Comparison of ENCODE assay signal across 8 mouse cellular contexts in the genomic region with DNA sequence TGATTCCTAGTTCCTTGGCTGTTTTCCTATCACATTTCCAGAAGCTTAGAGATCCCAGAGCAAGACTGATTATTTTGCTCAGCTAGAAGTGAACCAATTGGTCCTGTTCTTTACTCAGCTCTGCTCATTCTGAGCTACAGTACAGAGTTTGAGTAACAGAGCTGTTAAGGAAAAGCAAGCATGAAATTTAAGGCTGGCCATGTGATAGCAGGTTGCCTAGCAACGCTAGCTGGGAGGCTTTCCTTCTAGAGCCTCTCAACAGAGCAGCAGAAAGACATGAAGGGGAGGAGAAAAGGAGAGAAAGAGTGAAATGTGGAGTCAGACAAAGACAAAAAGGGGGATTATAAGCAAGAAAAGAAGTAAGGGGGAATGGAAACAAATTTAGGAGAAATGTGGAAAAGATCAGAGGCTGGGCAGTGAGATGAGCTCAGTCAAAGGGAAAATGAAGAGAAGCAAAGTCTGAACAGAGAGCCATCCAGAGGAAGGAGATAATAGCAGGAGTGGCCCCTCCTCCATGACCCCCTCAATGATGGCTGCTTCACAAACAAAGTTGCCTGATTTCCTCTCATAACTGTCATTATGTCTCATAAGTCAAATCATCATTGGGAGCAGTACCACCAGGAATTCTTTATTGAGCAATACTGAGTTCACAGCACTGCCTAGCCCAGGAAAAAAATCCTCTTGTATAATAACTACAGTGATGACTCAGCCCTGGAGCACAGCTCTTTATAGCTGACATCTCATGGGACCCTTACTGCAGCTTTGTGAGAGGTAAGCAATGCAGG. TPM values are rescaled to one million over a fixed set of nuclear protein-coding genes. Genes with fewer than 3 reads are reported as not detected.
DNase-seq lines count a peak whose midpoint lies in the region; ATAC-seq and TF ChIP-seq lines count a peak whose summit lies in the region.
"Had no signal": no experiment of that assay in that cellular context is flagged by ENCODE, and none has a peak within 500 bp of the region (broad histone marks: within the 10 kb centered on the region; RNA-seq: fewer than 3 reads in every experiment).

No protein-coding gene starts in this region.

- no peak overlapping the region for H3K4me3 ChIP-seq in embryonic facial prominence, embryonic 14.5 days (ENCODE audit: low read depth, low read length)
- no peak overlapping the region for H3K4me3 ChIP-seq in layer of hippocampus, adult 2 months
- H3K4me3 ChIP-seq in neural tube, embryonic 13.5 days: no peak overlapping the region

- no peaks in the 10 kb centered on the region for H3K9me3 ChIP-seq in embryonic facial prominence, embryonic 14.5 days (ENCODE audit: control insufficient read depth, low read length)
- H3K9me3 ChIP-seq in neural tube, embryonic 13.5 days: no peaks in the 10 kb centered on the region

- no peak overlapping the region for H3K9ac ChIP-seq in embryonic facial prominence, embryonic 14.5 days (ENCODE audit: low read depth, low read length)
- no peak overlapping the region for H3K9ac ChIP-seq in neural tube, embryonic 13.5 days

- TF ChIP-seq CTCF in layer of hippocampus, adult 2 months (conservative IDR thresholded peaks at IDR 0.05): no peak

- no peak overlapping the region for H3K27ac ChIP-seq in embryonic facial prominence, embryonic 14.5 days (replicated peaks; ENCODE audit: low read depth, low read length)
- H3K27ac ChIP-seq in layer of hippocampus, adult 2 months: no peak overlapping the region
- H3K27ac ChIP-seq in neural tube, embryonic 13.5 days (replicated peaks): no peak overlapping the region

- WGBS in embryonic facial prominence, embryonic 14.5 days: 24% methylated on average over 1 of the region's 1 CpGs
- WGBS in neural tube, embryonic 13.5 days: 22% methylated on average over 1 of the region's 1 CpGs

- peak; percentile 67; the same call in 1 of the 2 replicates for ATAC-seq in embryonic facial prominence, embryonic 14.5 days (ENCODE audit: low read depth)
- peak; percentile 94 for ATAC-seq in neural tube, embryonic 13.5 days (ENCODE audit: low read depth)
- ATAC-seq in megakaryocyte-erythroid progenitor cell, adult 5-6 weeks (replicated peaks; ENCODE audit: low FRiP score, low TSS enrichment, poor library complexity, severe bottlenecking): no peak

- H3K27me3 ChIP-seq in embryonic facial prominence, embryonic 14.5 days (replicated peaks; ENCODE audit: control insufficient read depth, insufficient read depth, low read length): no peaks in the 10 kb centered on the region
- no peaks in the 10 kb centered on the region for H3K27me3 ChIP-seq in neural tube, embryonic 13.5 days

- H3K4me1 ChIP-seq in embryonic facial prominence, embryonic 14.5 days (ENCODE audit: control insufficient read depth, insufficient read depth, low read length): no peaks in the 10 kb centered on the region
- H3K4me1 ChIP-seq in neural tube, embryonic 13.5 days (replicated peaks): peaks cover 9% of the 10 kb centered on the region; the same call in 1 of the 2 replicates

- DNase-seq in brain, adult 2 months (ENCODE audit: low read depth, low spot score): peak; percentile 85
- peak; percentile 64 for DNase-seq in embryonic facial prominence, embryonic 14.5 days (ENCODE audit: low spot score)
- DNase-seq in layer of hippocampus, adult 2 months (ENCODE audit: low spot score in 2 of 2): peak; percentile 11 to 18
- DNase-seq in urinary bladder, postnatal 25 days (ENCODE audit: low spot score): no peak
- no peak for DNase-seq in adrenal gland, postnatal 10 days

- H3K36me3 ChIP-seq in embryonic facial prominence, embryonic 14.5 days (ENCODE audit: control insufficient read depth, insufficient read depth, low read length): no peaks in the 10 kb centered on the region
- no peaks in the 10 kb centered on the region for H3K36me3 ChIP-seq in neural tube, embryonic 13.5 days

- H3K4me2 ChIP-seq in embryonic facial prominence, embryonic 14.5 days (ENCODE audit: low read depth, low read length): no peak overlapping the region
- H3K4me2 ChIP-seq in neural tube, embryonic 13.5 days: no peak overlapping the region

RNA-seq across cellular contexts. Expression of gene Gabrq, which starts 36.0 kb away (rescaled TPM):
- 0.07 and 0.24 TPM in 2 replicates for polyA plus RNA-seq in embryonic facial prominence, embryonic 14.5 days (2014; fragmentation: Nextera tagmentation; extraction: Ambion mirVana)
- total RNA-seq in layer of hippocampus, adult 2 months (2021): under 1 TPM; 0.34 to 0.38 TPM
- polyA plus RNA-seq in neural tube, embryonic 13.5 days (2015; fragmentation: Nextera tagmentation; extraction: Ambion mirVana): 1.3 and 1.5 TPM in 2 replicates
- total RNA-seq in megakaryocyte-erythroid progenitor cell, adult 5-6 weeks (2014; fragmentation: Nextera tagmentation): not detected in 2 replicates
- not detected in 2 replicates for total RNA-seq in megakaryocyte-erythroid progenitor cell, adult 5-6 weeks (2017)
- under 1 TPM; 0.09 to 0.24 TPM for total RNA-seq in adrenal gland, postnatal 10 days (2021)
- total RNA-seq: neutrophil, adult 5-6 weeks had no signal

Comparison
In these comparisons a context has a peak if more than half of its experiments do, and no peak if none do; other contexts are left out.
1. DNase-seq: peak in brain, adult 2 months (single experiment), embryonic facial prominence, embryonic 14.5 days (single experiment) and layer of hippocampus, adult 2 months (2 of 2); none in urinary bladder, postnatal 25 days (single experiment) and adrenal gland, postnatal 10 days (single experiment).